Mouse (Mus musculus): Measurements from ENCODE around the gene Rhbdf1.
A peak's percentile ranks its signal among the peaks of the same experiment; 100 is the strongest.

Rhbdf1 gene

DNA sequence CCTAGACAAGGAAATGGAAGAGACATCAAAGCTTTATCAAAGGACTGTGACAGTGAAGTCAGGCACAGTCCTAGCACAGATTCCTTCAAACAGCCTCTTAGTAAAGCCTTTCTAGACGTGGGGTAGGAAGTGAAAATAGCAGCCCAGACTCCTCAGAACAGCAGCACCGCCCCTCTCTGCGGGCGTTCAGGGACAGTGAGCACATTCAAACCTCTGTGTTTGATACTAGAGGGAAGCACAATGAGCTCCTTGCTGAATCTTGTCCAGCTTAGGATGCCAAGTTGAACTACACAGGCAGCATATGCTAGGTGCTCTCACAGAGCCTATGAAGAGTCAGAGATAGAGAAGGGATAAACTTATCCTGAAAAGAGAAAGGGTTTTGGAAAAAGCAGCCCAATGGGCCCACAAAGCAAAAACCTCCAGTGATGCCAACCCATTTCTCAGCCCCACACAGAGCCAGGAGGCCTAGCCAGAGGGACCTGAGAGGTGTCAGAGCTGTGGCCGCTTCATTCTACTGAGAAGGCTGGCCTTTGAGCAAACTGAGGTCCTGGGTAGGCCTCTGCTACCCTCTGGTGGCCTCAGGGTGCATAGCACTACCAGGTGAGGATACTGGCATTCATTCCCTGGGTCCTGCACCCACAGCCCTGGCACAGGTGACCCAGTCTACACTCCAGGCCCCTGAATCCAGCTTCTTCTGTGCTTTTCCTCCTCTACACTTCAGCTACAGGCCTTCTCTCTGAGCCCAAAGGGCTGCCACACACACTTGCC lies 16.2 kb upstream of the Rhbdf1 start:
- peak; percentile 71 for DNase-seq (ENCODE audit: low spot score)

DNA sequence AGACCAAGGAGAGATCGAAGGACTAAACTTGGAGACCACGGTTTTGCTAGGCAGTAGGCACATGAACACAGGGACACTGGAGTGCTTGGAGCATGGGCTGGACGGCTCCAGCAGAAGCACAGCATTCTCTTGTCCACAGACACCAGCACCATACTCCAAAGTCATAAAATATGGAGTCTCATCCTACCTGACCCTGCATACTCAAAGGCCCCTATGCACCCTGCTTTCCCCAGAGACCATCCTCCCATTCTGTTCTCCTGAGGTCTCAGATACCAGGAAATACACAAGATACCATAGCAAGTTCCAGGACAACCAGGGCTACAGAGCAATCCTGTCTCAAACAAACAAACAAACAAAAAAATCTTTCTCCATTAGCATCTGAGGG lies 15.3 kb upstream of the Rhbdf1 start:
- DNase-seq (ENCODE audit: low spot score), result no peak

DNA sequence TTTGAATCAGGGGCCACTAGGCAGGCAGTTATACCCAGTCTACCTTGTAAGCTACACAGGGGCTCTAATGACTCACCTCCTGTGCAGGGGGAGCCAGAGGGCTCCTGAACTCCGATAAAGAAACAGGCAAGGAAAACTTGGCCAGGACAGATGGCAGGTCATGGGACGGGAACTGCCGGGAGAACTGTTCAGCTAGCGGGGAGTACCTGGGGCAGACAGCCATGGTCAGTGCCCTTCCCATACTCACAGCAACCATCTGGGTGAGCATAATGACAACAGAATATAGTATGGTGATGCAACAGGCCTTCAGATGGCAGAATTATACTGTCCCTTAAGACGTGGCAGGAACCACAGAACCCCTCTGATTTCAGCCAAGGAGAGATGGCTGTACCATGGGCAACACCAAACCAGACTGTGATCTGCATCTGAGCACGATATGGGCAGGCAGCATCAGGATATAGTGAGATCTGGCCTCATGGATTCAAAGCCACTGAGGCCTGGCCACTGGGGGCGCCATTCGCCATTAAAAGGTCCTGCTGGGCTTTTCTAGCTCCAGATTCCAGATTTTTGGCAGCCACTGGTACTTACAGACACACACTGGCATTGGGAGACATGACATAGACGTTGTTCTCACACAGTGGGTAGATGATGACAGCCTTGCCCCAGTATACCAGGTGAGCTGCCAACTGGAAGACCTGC lies 14.8 kb upstream of the Rhbdf1 start:
- DNase-seq (ENCODE audit: low spot score), result peak; percentile 37

DNA sequence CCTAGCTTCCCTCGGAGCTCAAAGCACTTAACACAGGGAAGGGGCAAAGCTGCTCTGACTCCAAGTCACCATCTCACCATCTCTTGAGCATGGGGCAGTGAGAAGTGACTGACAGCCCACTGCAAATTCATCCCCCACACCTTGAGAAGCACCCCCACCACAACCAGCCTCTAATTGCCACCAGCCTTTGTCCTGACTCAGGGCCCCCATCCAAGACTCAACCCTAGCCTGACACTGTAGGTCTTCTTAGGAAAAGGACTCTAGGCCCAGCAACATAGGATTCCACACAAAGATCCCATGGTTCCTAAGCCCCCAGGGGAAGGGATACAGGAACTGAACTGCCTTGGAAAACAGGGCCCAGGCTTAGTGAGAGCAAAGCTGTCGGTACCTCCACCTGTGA lies 14.0 kb upstream of the Rhbdf1 start:
- no peak for DNase-seq (ENCODE audit: low spot score)

DNA sequence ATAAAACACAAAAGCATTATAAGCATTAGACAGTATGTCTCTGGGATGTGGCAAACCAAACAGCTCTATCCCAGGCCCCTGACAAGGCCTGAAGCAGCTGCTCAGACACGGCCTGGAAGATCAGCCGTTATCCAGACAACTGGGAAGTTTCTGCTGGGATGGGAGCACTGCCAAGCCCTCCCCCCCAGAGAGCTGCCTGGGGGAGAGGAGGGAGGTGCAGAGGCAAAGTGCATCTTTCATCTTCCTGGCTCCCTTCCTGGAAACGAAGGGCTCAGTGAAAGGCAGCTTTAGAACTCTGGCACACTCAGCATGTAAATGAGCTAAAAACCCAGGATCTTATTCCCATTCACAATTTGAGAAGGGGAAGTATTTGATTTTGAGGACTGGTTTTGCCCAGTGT lies 13.5 kb upstream of the Rhbdf1 start:
- peak; percentile 46 for DNase-seq (ENCODE audit: low spot score)

DNA sequence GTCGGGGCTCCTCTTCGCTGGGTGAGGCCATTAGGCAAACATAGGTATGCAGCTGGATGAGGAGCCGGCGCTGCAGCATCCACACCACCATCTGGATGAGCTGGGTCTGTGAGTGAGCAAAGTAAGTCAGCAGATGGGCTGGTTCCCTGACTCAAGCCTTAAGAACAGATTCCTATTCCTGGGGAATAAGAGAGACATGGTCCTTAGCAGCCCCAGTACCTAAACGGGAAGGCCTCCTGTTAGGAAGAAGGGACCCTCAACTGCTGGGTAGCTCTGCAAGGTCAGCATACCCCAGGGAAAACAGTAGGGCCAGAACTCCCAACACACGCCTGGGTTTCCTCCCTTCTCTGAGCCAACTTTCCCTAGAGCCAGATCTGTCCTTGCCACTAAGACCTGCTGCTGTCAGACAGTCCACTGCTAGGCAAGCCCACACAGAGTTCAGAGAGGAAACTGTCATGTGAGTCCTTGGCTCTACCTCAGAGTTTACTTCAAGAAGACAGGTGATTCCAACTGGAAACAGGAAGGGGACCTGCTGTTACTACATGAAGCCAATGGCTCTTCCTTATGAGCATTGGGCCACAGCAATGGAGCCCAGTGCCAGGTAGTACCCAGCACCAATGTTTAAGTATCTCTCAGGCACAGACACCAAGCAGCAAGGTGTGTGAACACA lies 12.9 kb upstream of the Rhbdf1 start:
- no peak for DNase-seq (ENCODE audit: low spot score)

DNA sequence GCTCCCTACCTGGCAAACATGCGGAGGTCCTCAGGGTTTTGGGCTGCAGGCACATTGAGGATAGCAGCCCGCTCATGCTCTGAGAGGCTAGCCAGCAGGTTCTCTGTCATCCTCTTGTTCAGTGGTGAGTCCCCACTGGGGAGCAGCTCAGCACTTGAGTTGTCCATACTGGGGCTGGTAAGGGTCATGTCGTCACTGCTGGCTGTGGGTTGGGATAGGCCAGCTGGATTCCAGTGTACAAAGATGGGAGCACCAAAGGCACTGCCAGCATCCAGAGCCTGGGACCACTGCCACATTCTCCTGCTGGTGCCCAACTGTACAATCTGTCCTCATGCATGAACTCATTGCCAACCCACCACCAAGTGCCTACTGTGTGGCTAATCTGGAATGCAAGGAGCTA lies 11.8 kb upstream of the Rhbdf1 start:
- no peak for DNase-seq (ENCODE audit: low spot score)

DNA sequence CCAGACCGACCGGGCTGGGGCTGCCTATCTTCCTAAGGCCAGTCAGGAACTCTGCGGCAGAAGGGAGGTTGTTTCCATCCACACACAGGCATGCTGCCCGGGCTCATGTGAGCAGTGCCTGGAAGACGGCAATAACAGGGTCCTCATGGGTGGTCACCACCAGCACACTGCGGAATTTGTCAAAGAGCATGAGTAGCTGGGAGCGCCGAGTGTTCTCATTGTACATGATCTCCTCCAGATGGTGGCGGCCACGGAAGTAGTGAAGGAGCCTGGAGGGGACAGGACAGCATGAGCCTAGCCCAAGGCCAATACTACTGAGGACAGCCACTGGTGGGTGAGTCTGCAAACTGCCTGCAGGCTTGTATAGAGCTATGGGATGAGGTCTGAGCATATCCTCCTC lies 10.7 kb upstream of the Rhbdf1 start:
- no peak for DNase-seq (ENCODE audit: low spot score)

DNA sequence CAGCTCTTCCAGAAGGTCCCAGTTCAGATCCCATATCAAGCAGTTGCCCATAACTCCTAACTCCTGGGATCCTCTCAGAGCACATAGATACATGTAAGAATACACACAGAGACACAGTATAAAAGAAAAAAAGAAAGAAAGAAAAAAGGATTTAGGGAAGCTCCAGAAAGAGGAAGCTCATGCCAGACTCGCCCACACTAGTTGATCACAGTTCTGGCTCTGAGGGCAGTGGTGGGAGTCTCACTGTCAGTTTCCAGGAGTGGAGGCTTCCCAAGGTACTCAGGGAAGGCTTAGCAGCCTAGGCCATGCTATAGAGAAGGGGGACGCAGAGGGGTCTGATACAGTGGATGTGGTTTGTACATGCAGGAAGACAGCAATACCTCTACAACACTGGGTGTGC lies 9.0 kb upstream of the Rhbdf1 start:
- DNase-seq (ENCODE audit: low spot score), result no peak

DNA sequence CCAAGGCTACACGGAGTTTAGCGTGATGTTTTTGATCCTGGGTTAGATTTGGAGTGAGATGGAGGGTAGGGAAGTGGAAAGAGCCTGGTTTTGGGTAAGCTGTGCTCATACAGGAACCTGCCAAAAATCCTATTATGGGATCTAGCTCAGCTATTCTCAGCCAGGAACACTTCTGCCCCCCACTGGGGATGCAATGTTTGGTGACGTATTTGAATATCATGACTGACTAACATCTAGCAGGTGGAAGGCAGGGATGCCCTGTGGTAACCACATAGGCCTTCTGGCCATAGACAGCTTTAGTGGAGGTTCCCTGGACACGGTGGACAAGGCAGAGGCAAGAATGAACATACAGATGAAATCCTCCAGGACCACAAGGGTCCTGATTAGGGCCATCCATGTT lies 8.1 kb upstream of the Rhbdf1 start:
- no peak for DNase-seq (ENCODE audit: low spot score)

DNA sequence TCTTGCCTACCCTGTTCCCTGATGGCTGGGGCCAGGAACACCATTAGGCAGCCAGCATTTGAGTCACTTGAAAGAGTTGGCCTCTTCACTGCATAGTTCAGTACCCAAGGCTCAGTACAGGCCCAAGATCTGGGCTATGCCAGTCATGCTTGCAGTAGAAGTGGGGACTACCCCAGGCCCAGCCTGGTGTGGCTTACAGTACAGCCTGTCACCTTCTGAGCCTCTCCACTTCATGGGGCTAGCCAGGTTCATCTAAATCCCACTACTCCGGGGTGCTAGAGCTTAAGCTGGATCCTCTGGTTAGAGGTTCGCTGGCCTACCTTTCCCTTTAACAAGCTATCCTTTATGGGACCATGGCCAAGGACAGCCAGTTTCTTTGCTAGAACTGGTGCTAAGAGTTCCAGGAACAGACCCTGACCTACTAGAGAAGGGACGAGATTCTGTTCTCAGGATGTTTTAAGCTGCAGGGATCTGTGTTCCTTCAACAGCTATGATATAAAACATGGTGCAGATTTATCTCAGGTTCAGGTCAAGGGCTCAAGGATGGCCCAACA lies 6.3 kb upstream of the Rhbdf1 start:
- no peak for DNase-seq (ENCODE audit: low spot score)

DNA sequence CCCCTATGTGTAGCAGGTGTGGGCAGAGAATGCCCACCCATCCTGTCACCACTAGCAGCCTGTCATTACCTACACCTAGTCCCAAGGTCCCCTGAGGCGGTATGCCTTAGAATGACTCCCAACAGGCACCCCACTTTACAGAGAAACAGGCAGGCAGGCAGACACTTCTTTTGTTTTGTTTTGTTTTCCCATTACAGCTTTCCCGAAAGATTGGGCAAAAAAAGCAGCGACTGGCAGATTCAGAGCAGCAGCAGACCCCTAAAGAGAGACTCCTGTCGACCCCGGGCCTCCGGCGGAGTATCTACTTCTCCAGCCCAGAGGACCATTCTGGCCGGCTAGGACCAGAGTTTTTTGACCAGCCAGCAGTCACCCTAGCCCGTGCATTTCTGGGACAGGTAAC lies 5.5 kb upstream of the Rhbdf1 start:
- no peak for DNase-seq (ENCODE audit: low spot score)

DNA sequence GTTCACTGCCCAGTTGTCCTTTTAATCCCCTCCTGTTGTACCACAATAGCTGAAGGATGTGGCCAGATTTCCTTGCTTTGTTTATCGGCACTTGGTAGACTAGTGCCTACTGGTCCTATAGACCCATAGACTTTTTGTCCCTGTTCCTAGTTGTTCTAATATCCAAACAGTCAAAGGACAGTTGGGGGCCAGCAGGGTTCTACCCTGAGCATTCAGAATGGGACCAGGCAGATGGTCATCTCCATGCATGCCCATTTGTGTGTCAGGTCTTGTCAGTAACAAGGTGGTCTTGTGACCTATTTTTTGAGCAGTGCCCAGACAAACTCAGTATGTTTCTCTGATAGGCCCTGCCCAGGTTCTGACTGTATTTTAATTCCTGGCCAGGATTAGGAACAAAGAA lies 4.9 kb upstream of the Rhbdf1 start:
- DNase-seq (ENCODE audit: low spot score), result no peak

DNA sequence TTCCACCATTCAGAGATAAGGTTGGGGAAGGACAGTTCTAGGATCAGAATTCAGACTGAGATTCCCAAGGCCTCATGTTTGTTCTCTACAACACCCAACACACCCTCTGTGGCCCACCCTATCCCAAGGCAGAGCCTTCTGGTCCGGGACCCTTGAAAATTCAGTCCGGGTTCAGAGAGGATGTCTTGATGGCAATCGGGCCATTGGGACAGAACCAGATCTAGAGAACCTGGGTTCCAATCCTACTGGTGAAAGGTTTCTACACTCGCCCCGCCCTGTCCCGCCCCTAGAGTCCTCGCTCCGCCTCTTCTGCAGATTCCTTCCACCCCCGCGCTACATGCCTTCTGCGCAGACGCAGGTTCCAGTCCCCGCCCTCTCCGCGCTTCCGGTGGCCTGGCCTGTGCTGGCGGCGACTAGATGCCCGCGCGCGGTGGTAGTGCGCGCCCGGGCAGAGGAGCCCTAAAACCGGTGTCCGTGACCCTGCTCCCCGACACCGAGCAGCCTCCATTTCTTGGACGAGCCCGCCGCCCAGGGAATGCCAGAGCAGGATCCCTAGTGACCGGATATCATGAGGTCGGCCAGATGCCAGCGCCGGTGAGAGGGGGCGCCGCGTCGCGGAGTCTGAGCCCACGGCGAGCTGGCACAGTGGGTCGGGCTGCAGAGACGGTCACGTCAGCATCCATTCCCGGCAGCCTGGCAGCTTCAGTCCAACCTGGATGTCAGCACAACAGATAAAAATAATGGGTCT lies 4.2 kb upstream of the Rhbdf1 start, which contains the start of gene Mpg:
Gene Mpg, plus strand, starts transcription at position 382 of the 748 bp plus-strand sequence.
- DNase-seq (ENCODE audit: low spot score), result peak; percentile 91

DNA sequence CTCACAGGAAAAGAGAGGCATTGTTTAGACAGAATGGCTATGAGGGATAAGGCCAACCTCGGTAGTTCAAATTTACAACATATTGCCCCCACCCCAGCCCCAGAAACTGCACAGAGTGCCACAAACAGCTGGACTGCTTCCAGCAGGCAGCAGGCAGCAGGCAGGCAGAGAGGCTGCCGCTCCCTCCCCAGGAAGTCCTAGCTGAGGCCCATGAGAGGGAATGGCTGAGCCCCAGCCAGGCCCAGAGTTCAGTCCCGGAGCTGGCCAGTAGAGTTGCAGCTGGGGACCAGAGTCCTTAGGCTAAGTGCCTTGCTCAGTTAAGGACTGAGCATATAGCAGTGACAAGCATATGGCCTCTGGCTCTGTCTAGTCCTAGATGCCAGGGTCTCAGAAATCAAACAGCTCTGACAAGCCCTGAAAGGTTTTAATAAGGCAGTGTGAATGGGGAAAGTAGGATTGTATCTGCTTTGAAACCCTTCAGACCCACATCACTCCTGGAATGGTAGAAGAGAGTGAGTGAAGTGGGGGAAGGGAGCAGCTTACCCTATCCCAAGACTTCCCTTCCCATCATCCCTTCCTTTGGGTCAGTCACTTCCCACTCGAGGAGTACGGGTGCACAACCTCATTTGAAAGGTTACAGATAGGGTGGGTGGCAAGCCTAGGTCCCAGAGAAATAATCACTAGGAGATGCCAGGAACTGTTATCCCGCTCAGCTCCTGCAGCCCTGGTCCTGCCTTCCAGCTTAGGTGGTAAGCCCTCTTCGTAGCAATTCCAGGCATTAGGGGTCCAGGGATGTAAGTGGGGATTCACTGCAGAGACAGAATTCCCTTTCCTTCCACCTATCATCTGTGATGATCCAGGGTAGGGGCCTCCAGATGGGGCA lies 3.4 kb upstream of the Rhbdf1 start:
- DNase-seq (ENCODE audit: low spot score), result peak; percentile 45

DNA sequence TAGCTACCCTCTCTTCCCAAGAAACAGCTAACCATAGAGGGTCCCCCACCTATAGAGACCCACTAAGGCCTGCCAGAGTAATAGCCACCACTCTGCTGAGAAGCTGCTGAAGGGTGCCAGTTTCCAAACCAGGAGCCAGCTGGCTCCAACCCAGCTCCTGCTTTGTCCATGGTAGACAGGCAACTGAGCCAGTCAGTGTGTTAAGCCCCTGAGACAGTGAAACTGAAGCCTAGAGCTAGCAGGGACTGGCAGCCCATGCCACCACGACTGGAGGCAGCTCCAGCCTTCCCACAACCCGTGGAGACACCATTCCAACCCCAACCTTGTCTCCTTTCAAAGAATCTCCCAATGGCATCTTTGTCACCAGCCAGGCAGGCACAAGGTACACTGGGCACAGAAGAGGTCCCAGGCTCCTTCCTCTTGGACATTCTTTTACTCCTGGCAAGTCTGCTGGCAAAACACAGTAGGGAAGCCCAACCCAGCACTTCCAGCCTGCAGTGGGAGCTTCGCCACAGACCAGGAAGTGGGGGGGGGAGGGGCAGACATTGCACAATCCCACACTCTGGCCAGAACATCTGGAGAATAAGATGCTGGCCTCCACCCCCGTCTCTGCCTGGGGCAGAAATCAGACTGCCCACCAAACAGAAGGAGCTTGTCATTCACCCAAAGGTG lies 2.5 kb upstream of the Rhbdf1 start:
- DNase-seq (ENCODE audit: low spot score), result peak; percentile 91

DNA sequence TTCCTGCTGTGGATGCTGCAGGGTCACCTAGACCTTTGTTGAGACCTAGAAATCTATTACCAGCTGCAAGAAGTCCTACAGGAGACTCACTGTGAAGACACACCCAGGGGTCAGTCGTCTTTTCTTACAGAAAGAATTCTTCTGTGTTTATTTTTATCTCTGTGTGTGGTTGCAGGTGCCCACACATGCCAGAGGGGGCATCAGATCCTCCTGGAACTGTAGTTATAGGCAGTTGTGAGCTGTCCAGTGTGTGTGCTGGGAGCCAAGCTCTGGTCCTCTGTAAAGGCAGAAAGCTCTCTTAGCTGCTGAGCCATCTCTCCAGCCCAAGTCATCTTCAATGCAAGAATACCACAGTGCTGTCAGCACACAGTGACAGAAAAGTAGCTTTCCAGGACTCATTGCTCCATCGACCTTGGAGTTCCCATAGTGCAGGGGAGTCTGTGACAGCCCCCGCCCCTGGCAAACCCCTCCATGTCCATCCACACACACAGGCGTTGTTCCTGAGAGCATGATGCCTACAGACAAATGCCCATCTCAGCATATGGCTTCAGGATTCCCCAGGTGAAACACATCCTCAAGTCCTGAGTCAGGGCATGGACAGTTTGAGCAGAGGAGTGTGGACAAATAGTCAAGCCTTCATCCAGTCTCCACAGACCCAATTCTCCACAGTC lies 1.3 kb upstream of the Rhbdf1 start:
- DNase-seq (ENCODE audit: low spot score), result no peak

DNA sequence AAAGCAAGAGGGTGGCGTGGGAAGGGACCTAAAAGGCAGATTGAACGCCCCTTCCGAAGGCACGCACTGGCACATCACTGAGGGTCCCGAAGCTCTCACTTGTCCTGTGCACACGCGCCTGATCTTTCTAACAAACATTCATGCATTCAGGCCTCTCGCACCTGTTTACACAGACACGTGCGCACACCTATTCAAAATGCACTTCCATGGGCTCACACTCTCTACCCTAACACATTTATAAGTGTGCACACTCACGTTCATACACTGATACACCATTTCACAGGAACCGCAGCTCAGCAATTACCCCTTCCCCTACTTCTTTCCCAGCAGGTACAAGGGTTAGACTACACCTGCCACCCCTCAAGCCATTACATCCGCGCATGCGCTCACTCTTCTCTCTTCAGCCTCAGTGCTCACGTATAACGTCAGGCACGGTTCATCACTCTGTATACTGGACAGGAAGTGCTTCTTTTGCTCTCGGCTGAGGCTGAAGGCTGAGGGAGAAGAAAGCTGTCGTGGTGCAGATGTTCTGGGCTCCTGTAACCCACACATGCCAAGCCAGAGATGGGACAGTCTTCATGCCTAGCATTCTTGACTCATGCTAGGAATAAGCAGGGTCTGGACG lies 582 bp upstream of the Rhbdf1 start:
- peak; percentile 29 for DNase-seq (ENCODE audit: low spot score)

DNA sequence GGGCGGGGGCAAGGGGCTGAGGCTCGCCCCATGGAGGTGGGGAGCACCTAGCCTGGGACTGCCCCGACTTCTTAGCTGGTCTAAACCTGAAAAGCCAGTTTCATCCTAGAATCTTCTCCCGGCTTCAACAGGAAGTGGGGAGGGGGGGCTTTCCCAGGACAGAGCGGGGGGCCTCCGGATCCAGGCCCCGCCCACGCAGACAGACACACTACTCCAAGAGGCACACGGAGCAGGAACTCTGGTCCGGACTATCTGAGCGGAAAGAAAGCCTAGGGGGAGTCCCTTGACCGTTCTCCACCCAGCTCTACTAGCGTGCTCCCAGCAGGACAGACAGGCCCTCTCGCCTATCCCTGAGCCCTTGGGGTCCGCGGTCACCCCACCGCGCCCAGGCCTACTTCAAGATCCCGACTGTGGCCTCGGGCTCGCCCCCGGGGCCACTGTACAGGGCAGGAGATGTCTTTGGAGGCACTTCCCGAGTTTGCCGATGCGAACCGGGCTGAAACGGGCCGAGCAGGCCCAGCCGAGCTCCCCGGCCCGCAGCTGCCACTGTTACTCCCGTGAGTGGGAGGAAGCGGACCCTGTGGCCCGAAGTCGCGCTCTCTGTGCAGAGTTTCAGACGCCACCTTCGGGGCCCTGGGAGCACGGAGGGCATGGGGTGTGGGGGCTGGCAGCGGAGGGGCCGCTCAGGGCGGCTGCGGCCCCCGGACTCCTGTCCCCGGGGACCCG lies 712 bp downstream of the Rhbdf1 start:
- peak; percentile 69 for DNase-seq (ENCODE audit: low spot score)
